Mouse (Mus musculus): ENCODE measurements around the gene Ap4m1. TPM values are rescaled to one million over a fixed set of nuclear protein-coding genes. Genes with fewer than 3 reads are reported as not detected.

Ap4m1 gene
- 19.8 and 20.6 TPM in 2 replicates for polyA plus RNA-seq (2015; fragmentation: Nextera tagmentation; extraction: Ambion mirVana)

DNA sequence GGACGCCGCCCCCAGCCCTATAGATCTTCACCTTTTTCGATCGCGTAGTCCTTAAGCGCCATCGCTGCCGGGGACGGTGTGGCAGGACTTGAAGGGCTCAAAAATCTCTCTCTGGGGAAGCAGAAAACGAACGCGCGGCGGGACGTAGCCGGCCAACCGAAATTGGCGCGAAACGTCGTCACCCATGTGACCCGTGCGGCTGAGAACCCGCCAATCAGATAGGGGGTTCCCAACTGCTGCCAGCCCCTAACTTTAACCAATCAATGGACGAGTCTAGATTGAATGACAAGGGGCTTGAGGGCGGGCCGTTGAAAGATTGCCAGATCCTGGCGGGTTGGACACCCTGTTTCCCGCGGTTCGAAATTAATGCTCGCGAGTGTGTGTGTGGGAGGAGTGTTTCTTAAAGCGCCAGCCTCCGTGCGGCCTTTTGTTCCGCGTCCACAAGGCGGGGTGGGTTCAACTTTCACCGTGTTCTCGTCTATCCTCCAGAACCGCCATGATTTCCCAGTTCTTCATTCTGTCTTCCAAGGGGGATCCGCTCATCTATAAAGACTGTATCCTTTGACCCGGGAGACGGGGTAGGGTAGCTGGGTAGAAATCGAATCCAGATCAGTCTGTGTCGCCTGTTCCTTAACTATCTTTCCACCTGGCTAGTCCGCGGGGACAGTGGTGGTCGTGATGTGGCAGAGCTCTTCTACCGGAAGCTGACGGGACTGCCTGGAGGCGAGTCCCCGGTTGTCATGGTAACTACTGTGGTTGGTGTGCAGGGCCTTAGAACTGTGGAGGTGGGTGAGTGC, at the start of gene Ap4m1, which contains the start of gene Mcm7:
Gene Ap4m1 (plus strand): TSS at position 308 of the 797 bp plus-strand sequence.
Gene Mcm7 (minus strand): TSS at position 728 of the 797 bp plus-strand sequence.
- under 1% methylated on average over 54 of the region's 54 CpGs for WGBS
- Histone ChIP-seq H3K9me3 (no peaks in the 10 kb centered on the region), H3K27me3 (replicated peaks) (no peaks in the 10 kb centered on the region), H3K27ac (peak within 1 kb of the TSS; percentile 95), H3K4me2 (replicated peaks) (peak within 1 kb of the TSS; percentile 84), H3K9ac (peak within 1 kb of the TSS; percentile 68), H3K36me3 (peaks cover 30% of the 10 kb centered on the region), H3K4me1 (replicated peaks) (peaks cover 7% of the 10 kb centered on the region), H3K4me3 (replicated peaks) (peak within 1 kb of the TSS; percentile 72)
- ATAC-seq = peak; percentile 94

GRCm38 (mm10) chr5:138132425-138133064, 39.3 kb upstream of the Ap4m1 start:
- H3K4me1 ChIP-seq (replicated peaks) = 0 out of 2 replicates have a peak, but pooled peaks cover 3% of the 10 kb centered on the region
- no peak overlapping the region for H3K4me3 ChIP-seq (replicated peaks)
- peak; percentile 73 for ATAC-seq
- no peak overlapping the region for H3K9ac ChIP-seq
- no peaks in the 10 kb centered on the region for H3K27me3 ChIP-seq (replicated peaks)
- H3K36me3 ChIP-seq = peaks cover 50% of the 10 kb centered on the region
- H3K4me2 ChIP-seq (replicated peaks) = no peak overlapping the region
- H3K9me3 ChIP-seq = no peaks in the 10 kb centered on the region
- peak overlapping the region; percentile 60; the same call in 1 of the 2 replicates for H3K27ac ChIP-seq
- 75% methylated on average over 5 of the region's 5 CpGs for WGBS

GRCm38 (mm10) chr5:138137257-138137656, 34.5 kb upstream of the Ap4m1 start:
- Histone ChIP-seq H3K36me3 (peaks cover 25% of the 10 kb centered on the region; the same call in 1 of the 2 replicates), H3K4me3 (replicated peaks) (no peak overlapping the region), H3K27me3 (replicated peaks) (no peaks in the 10 kb centered on the region), H3K4me2 (replicated peaks) (no peak overlapping the region), H3K9ac (no peak overlapping the region), H3K4me1 (replicated peaks) (0 out of 2 replicates have a peak, but pooled peaks cover 3% of the 10 kb centered on the region), H3K9me3 (no peaks in the 10 kb centered on the region), H3K27ac (0 out of 2 replicates have a peak overlapping the region, but pooled peaks have one; percentile 63)
- 50% methylated on average over 4 of the region's 4 CpGs for WGBS
- ATAC-seq = peak; percentile 65

DNA sequence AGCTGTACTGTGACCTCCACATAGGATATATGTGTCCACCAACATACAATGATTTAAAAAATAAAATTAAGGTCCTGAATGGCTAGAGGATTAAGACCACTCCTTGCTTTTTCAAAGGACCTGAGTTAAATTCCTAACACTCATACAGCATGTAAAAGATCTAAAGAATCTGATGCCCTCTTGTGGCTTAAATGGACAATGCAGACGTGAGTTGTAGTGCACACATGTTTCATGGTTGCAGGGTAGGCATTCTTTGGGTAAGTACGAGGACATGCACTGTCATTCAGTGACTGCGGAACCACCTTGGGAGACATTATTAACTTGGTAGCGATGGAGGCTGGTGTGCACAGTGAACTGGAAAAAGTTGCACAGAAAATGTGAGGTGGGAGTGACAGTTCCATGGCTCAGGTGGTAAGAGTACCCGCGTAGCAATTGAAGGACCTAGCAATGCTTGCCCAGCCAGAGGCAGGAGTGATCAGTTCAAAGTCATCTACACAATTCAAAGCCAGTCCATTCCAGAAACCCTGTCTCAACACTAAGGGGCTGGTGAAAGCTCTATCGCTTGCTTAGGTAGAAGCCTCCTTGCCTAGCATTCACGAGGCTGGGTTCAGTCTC, 33.8 kb upstream of the Ap4m1 start:
- no peaks in the 10 kb centered on the region for H3K9me3 ChIP-seq
- H3K4me3 ChIP-seq (replicated peaks) = no peak overlapping the region
- 0 out of 2 replicates have a peak, but pooled peaks cover 3% of the 10 kb centered on the region for H3K4me1 ChIP-seq (replicated peaks)
- ATAC-seq = peak; percentile 50; the same call in 1 of the 2 replicates
- H3K27ac ChIP-seq = no peak overlapping the region
- H3K4me2 ChIP-seq (replicated peaks) = no peak overlapping the region
- H3K36me3 ChIP-seq = peaks cover 21% of the 10 kb centered on the region; the same call in 1 of the 2 replicates
- H3K27me3 ChIP-seq (replicated peaks) = no peaks in the 10 kb centered on the region
- H3K9ac ChIP-seq = no peak overlapping the region
- WGBS = 59% methylated on average over 8 of the region's 8 CpGs

- no peaks in the 10 kb centered on the region for H3K9me3 ChIP-seq
- H3K4me2 ChIP-seq (replicated peaks) = no peak overlapping the region
- no peak for ATAC-seq
- no peak overlapping the region for H3K27ac ChIP-seq
- peaks cover 15% of the 10 kb centered on the region for H3K36me3 ChIP-seq
- no peaks in the 10 kb centered on the region for H3K27me3 ChIP-seq (replicated peaks)
- 75% methylated on average over 4 of the region's 4 CpGs for WGBS
- H3K4me3 ChIP-seq (replicated peaks) = no peak overlapping the region
- 0 out of 2 replicates have a peak, but pooled peaks cover 3% of the 10 kb centered on the region for H3K4me1 ChIP-seq (replicated peaks)
- H3K9ac ChIP-seq = no peak overlapping the region
Observed at GRCm38 (mm10) chr5:138138585-138138984, 33.2 kb upstream of the Ap4m1 start.

- Histone ChIP-seq H3K27ac (no peak overlapping the region), H3K9ac (no peak overlapping the region)
- 72% methylated on average over 3 of the region's 3 CpGs for WGBS
Observed at GRCm38 (mm10) chr5:138154390-138154789, 17.4 kb upstream of the Ap4m1 start.

GRCm38 (mm10) chr5:138155443-138155976, 16.3 kb upstream of the Ap4m1 start, which contains the start of gene Zfp113:
Zfp113 (minus strand) TSS chr5:138155744.
- peak; percentile 98 for ATAC-seq
- peaks cover 7% of the 10 kb centered on the region for H3K36me3 ChIP-seq
- peak within 1 kb of the TSS; percentile 61 for H3K4me2 ChIP-seq (replicated peaks)
- 0 out of 2 replicates have a peak, but pooled peaks cover 3% of the 10 kb centered on the region for H3K4me1 ChIP-seq (replicated peaks)
- H3K27ac ChIP-seq = peak within 1 kb of the TSS; percentile 92
- H3K27me3 ChIP-seq (replicated peaks) = no peaks in the 10 kb centered on the region
- peak within 1 kb of the TSS; percentile 79 for H3K4me3 ChIP-seq (replicated peaks)
- WGBS = under 1% methylated on average over 31 of the region's 31 CpGs
- H3K9me3 ChIP-seq = no peaks in the 10 kb centered on the region
- peak within 1 kb of the TSS; percentile 86 for H3K9ac ChIP-seq

More at GRCm38 (mm10) chr5:138154390-138154789, 17.4 kb upstream of the Ap4m1 start:
- ATAC-seq = no peak
- Histone ChIP-seq H3K27me3 (replicated peaks) (no peaks in the 10 kb centered on the region), H3K36me3 (peaks cover 10% of the 10 kb centered on the region), H3K4me1 (replicated peaks) (no peaks in the 10 kb centered on the region), H3K4me2 (replicated peaks) (peak overlapping the region; percentile 61), H3K4me3 (replicated peaks) (peak overlapping the region; percentile 79), H3K9me3 (no peaks in the 10 kb centered on the region)

- Histone ChIP-seq H3K27me3 (replicated peaks) (no peaks in the 10 kb centered on the region), H3K9ac (peak overlapping the region; percentile 73; the same call in 1 of the 2 replicates), H3K27ac (no peak overlapping the region), H3K4me3 (replicated peaks) (peak overlapping the region; percentile 67), H3K9me3 (no peaks in the 10 kb centered on the region), H3K4me1 (replicated peaks) (peaks cover 15% of the 10 kb centered on the region), H3K4me2 (replicated peaks) (peak overlapping the region; percentile 64), H3K36me3 (peaks cover 22% of the 10 kb centered on the region)
- WGBS = 62% methylated on average over 7 of the region's 7 CpGs
- no peak for ATAC-seq
Observed at GRCm38 (mm10) chr5:138160224-138160762, 11.5 kb upstream of the Ap4m1 start.

DNA sequence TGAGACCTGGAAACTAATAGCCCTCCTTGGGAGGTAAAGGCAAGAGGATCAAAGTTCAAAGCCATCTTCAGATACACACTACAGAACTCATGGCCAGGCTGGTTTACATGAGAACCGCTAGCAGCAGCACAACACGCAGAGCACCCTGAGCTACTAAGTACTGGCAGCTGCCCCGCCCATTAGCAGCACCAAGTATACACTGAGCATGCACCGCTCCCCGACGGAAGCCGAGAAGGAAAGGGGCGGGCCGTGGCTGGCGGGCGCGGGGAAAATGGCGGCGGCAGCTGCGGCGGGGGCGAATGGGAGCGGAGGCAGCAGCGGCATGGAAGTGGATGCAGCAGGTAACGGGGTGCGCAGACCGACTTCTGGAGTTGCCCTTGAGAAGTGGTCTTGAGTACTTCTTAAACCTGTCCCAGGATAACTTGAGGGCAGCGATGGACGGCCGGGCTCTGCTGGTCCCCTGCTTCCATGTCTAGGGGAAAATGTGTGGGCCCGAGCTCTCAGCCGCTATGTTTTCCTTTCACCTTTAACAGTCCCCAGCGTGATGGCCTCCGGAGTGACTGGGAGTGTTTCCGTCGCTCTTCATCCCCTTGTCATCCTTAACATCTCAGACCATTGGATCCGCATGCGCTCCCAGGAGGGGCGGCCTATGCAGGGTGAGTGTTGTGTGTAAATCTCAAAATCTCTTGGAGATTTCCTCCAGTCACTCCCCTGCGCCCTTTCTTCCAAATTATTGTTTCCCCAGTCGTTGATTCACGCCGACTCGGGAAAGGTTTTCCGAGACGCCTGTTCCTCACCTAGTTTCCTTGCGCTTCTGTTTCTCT, 10.7 kb upstream of the Ap4m1 start, which contains the start of gene Cops6:
Gene Cops6 (plus strand): TSS at position 230 of the 824 bp plus-strand sequence.
- peak; percentile 97 for ATAC-seq
- Histone ChIP-seq H3K4me2 (replicated peaks) (peak within 1 kb of the TSS; percentile 64), H3K36me3 (peaks cover 27% of the 10 kb centered on the region), H3K4me3 (replicated peaks) (peak within 1 kb of the TSS; percentile 67), H3K9me3 (no peaks in the 10 kb centered on the region), H3K27ac (peak within 1 kb of the TSS; percentile 59), H3K9ac (peak within 1 kb of the TSS; percentile 73), H3K4me1 (replicated peaks) (peaks cover 17% of the 10 kb centered on the region), H3K27me3 (replicated peaks) (no peaks in the 10 kb centered on the region)
- WGBS = under 1% methylated on average over 42 of the region's 42 CpGs

GRCm38 (mm10) chr5:138163046-138163445, 8.8 kb upstream of the Ap4m1 start:
- no peak overlapping the region for H3K4me2 ChIP-seq (replicated peaks)
- H3K4me3 ChIP-seq (replicated peaks) = no peak overlapping the region
- no peak overlapping the region for H3K27ac ChIP-seq
- no peaks in the 10 kb centered on the region for H3K27me3 ChIP-seq (replicated peaks)
- ATAC-seq = no peak
- 61% methylated on average over 6 of the region's 6 CpGs for WGBS
- peaks cover 17% of the 10 kb centered on the region for H3K4me1 ChIP-seq (replicated peaks)
- peaks cover 46% of the 10 kb centered on the region for H3K36me3 ChIP-seq
- H3K9ac ChIP-seq = no peak overlapping the region
- no peaks in the 10 kb centered on the region for H3K9me3 ChIP-seq

DNA sequence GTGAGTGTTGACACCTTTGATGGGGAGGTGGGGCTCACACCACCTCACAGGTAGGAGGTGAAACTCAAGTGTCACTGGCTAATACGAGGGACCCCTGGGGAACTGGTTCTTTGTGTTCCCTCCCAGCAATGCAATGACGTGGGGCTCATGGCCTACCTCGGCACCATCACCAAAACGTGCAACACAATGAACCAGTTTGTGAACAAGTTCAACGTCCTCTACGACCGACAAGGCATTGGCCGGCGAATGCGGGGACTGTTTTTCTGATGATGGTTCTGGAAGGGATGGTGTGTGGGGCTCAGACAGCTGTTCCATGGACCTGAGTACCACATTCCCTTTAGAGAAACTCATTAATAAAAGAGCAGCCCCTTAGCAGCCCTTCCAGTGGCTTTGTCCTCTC, 8.2 kb upstream of the Ap4m1 start:
- H3K4me3 ChIP-seq (replicated peaks) = no peak overlapping the region
- no peaks in the 10 kb centered on the region for H3K27me3 ChIP-seq (replicated peaks)
- no peak overlapping the region for H3K27ac ChIP-seq
- H3K36me3 ChIP-seq = peaks cover 49% of the 10 kb centered on the region
- H3K4me2 ChIP-seq (replicated peaks) = no peak overlapping the region
- no peak overlapping the region for H3K9ac ChIP-seq
- WGBS = 62% methylated on average over 10 of the region's 10 CpGs
- H3K4me1 ChIP-seq (replicated peaks) = peaks cover 17% of the 10 kb centered on the region
- ATAC-seq = no peak
- no peaks in the 10 kb centered on the region for H3K9me3 ChIP-seq

All from intestine, embryonic 15.5 days (tissue).